Mouse (Mus musculus) liver, embryonic 11.5 days (tissue): ENCODE results near the gene Rex1bd. TPM values are rescaled to one million over a fixed set of nuclear protein-coding genes. Genes with fewer than 3 reads are reported as not detected.
A peak's percentile ranks its signal among the peaks of the same experiment; 100 is the strongest.

ENCODE experiments used
- ATAC-seq: fragments of 200-750 bp; cut with Nextera tagmentation; replicated peaks from 2 replicates; pipeline ENCODE4 v1.8.0; 2017; ENCODE audit warnings: moderate number of reproducible peaks, mild to moderate bottlenecking, moderate TSS enrichment, moderate library complexity; ENCODE audit not compliant: low FRiP score
- DNase-seq: peaks from one replicate; pipeline ENCODE4 v3.0.0-alpha.2; 2017; ENCODE audit warnings: low spot score
- H3K27ac ChIP-seq: fragments of 300-500 bp; sonication (generic); 2 replicates; pipeline ENCODE4 v1.5.1; 2014; ENCODE audit warnings: mild to moderate bottlenecking, low read depth, low read length, control low read depth
- H3K27me3 ChIP-seq: fragments of 300-500 bp; sonication (generic); replicated peaks from 2 replicates; pipeline ENCODE4 v1.6.1; 2014; ENCODE audit warnings: low read length, mixed read lengths; ENCODE audit not compliant: control insufficient read depth, insufficient read depth
- H3K36me3 ChIP-seq: fragments of 300-500 bp; sonication (generic); 2 replicates; pipeline ENCODE4 v1.6.1; 2014; ENCODE audit warnings: mild to moderate bottlenecking, low read length, moderate library complexity, mixed read lengths; ENCODE audit not compliant: control insufficient read depth, insufficient read depth
- H3K4me1 ChIP-seq: fragments of 300-500 bp; sonication (generic); replicated peaks from 2 replicates; pipeline ENCODE4 v1.6.1; 2014; ENCODE audit warnings: low read length, mixed read lengths; ENCODE audit not compliant: control insufficient read depth, insufficient read depth
- H3K4me2 ChIP-seq: fragments of 300-500 bp; sonication (generic); 2 replicates; pipeline ENCODE4 v1.6.1; 2014; ENCODE audit warnings: mild to moderate bottlenecking, control low read depth, moderate library complexity
- H3K4me3 ChIP-seq: fragments of 300-500 bp; sonication (generic); 2 replicates; pipeline ENCODE4 v1.5.1; 2014; ENCODE audit warnings: low read depth, low read length, control low read depth
- H3K9ac ChIP-seq: fragments of 300-500 bp; sonication (generic); 2 replicates; pipeline ENCODE4 v1.6.1; 2014; ENCODE audit warnings: low read depth, low read length, control low read depth
- H3K9me3 ChIP-seq: fragments of 300-500 bp; sonication (generic); 2 replicates; pipeline ENCODE4 v1.6.1; 2016; ENCODE audit warnings: low read length, inconsistent platforms, mixed read lengths; ENCODE audit not compliant: control insufficient read depth
- WGBS: fragments of 180-500 bp; shearing (Covaris S2); extraction: QIAGEN DNeasy Blood & Tissue Kit; methylation state at CpG from one replicate; pipeline ENCODE4 v1.1.7; 2014; 5-methylcytosine and 5-hydroxymethylcytosine counted together
- polyA plus RNA-seq: library from polyadenylated mRNA; unstranded; fragments of >200 nt; fragmentation: Nextera tagmentation; extraction: Ambion mirVana; gene quantifications from 2 replicates; pipeline ENCODE4 v1.2.1, GENCODE M21; 2014

Gene Rex1bd
- polyA plus RNA-seq, 1 experiment from 2014 or later, result 120 TPM

- no peak overlapping the region for H3K4me3 ChIP-seq
- 90% methylated on average over 3 of the region's 3 CpGs for WGBS
- H3K9me3 ChIP-seq, result no peaks in the 10 kb centered on the region
- DNase-seq (no peak), ATAC-seq (no peak)
- H3K4me1 ChIP-seq, result peaks cover 6% of the 10 kb centered on the region
- no peak overlapping the region for H3K9ac ChIP-seq
- H3K36me3 ChIP-seq, result peaks cover 60% of the 10 kb centered on the region
- H3K4me2 ChIP-seq, result no peak overlapping the region
- no peaks in the 10 kb centered on the region for H3K27me3 ChIP-seq
- H3K27ac ChIP-seq, result no peak overlapping the region
These were observed 28.7 kb upstream of the Rex1bd start for GRCm38 (mm10) chr8:70535221-70535620.

GRCm38 (mm10) chr8:70534281-70534680, 27.7 kb upstream of the Rex1bd start:
- no peaks in the 10 kb centered on the region for H3K9me3 ChIP-seq
- 94% methylated on average over 12 of the region's 12 CpGs for WGBS
- peaks cover 62% of the 10 kb centered on the region for H3K36me3 ChIP-seq
- no peak overlapping the region for H3K27ac ChIP-seq
- no peak overlapping the region for H3K9ac ChIP-seq
- H3K4me2 ChIP-seq, result no peak overlapping the region
- H3K4me1 ChIP-seq, result peaks cover 12% of the 10 kb centered on the region
- DNase-seq (no peak), ATAC-seq (no peak)
- H3K4me3 ChIP-seq, result no peak overlapping the region
- no peaks in the 10 kb centered on the region for H3K27me3 ChIP-seq

GRCm38 (mm10) chr8:70530314-70530713, 23.8 kb upstream of the Rex1bd start:
- no peaks in the 10 kb centered on the region for H3K9me3 ChIP-seq
- WGBS, result 84% methylated on average over 2 of the region's 2 CpGs
- no peak overlapping the region for H3K9ac ChIP-seq
- H3K27ac ChIP-seq, result no peak overlapping the region
- H3K4me1 ChIP-seq, result peaks cover 26% of the 10 kb centered on the region
- H3K27me3 ChIP-seq, result no peaks in the 10 kb centered on the region
- H3K4me3 ChIP-seq, result peak overlapping the region; percentile 96; the same call in 1 of the 2 replicates
- ATAC-seq, result no peak
- no peak for DNase-seq
- peaks cover 48% of the 10 kb centered on the region for H3K36me3 ChIP-seq
- H3K4me2 ChIP-seq, result peak overlapping the region; percentile 93; the same call in 1 of the 2 replicates

GRCm38 (mm10) chr8:70529741-70530161, 23.2 kb upstream of the Rex1bd start:
- Histone ChIP-seq H3K9me3 (no peaks in the 10 kb centered on the region), H3K27ac (peak overlapping the region; percentile 60; the same call in 1 of the 2 replicates), H3K4me3 (peak overlapping the region; percentile 96), H3K4me1 (peaks cover 26% of the 10 kb centered on the region), H3K4me2 (peak overlapping the region; percentile 93), H3K36me3 (peaks cover 42% of the 10 kb centered on the region), H3K27me3 (no peaks in the 10 kb centered on the region), H3K9ac (peak overlapping the region; percentile 97; the same call in 1 of the 2 replicates)
- 77% methylated on average over 3 of the region's 3 CpGs for WGBS
- DNase-seq, result no peak
- ATAC-seq, result no peak

GRCm38 (mm10) chr8:70529299-70529698, 22.7 kb upstream of the Rex1bd start:
- H3K9ac ChIP-seq, result peak overlapping the region; percentile 97
- peak overlapping the region; percentile 93 for H3K4me2 ChIP-seq
- DNase-seq (no peak), ATAC-seq (no peak)
- peak overlapping the region; percentile 96 for H3K4me3 ChIP-seq
- H3K9me3 ChIP-seq, result no peaks in the 10 kb centered on the region
- H3K36me3 ChIP-seq, result peaks cover 38% of the 10 kb centered on the region
- H3K27me3 ChIP-seq, result no peaks in the 10 kb centered on the region
- 42% methylated on average over 5 of the region's 5 CpGs for WGBS
- H3K4me1 ChIP-seq, result peaks cover 26% of the 10 kb centered on the region
- H3K27ac ChIP-seq, result peak overlapping the region; percentile 60; the same call in 1 of the 2 replicates

GRCm38 (mm10) chr8:70528182-70528797, 21.7 kb upstream of the Rex1bd start:
- WGBS, result 18% methylated on average over 13 of the region's 13 CpGs
- DNase-seq, result no peak
- peaks cover 26% of the 10 kb centered on the region for H3K4me1 ChIP-seq

GRCm38 (mm10) chr8:70527512-70528181, 21.1 kb upstream of the Rex1bd start, which contains the start of the genes Fkbp8 and Kxd1:
TSS of gene Fkbp8 (plus strand) at chr8:70527724.
TSS of gene Kxd1 (minus strand) at chr8:70527956.
- peak; percentile 98 for DNase-seq
- Histone ChIP-seq H3K27me3 (no peaks in the 10 kb centered on the region), H3K36me3 (peaks cover 24% of the 10 kb centered on the region), H3K4me3 (peak within 1 kb of the TSS; percentile 96), H3K4me1 (peaks cover 26% of the 10 kb centered on the region), H3K4me2 (peak within 1 kb of the TSS; percentile 93), H3K9ac (peak within 1 kb of the TSS; percentile 97), H3K9me3 (no peaks in the 10 kb centered on the region), H3K27ac (peak within 1 kb of the TSS; percentile 90)
- ATAC-seq, result peak; percentile 84
- under 1% methylated on average over 61 of the region's 61 CpGs for WGBS

More at GRCm38 (mm10) chr8:70528182-70528797, 21.7 kb upstream of the Rex1bd start:
- Histone ChIP-seq H3K9me3 (no peaks in the 10 kb centered on the region), H3K9ac (peak overlapping the region; percentile 97), H3K4me2 (peak overlapping the region; percentile 93), H3K36me3 (peaks cover 29% of the 10 kb centered on the region), H3K27ac (peak overlapping the region; percentile 90), H3K27me3 (no peaks in the 10 kb centered on the region), H3K4me3 (peak overlapping the region; percentile 96)
- ATAC-seq, result no peak

GRCm38 (mm10) chr8:70527111-70527511, 20.6 kb upstream of the Rex1bd start:
- H3K4me3 ChIP-seq, result peak overlapping the region; percentile 96
- no peaks in the 10 kb centered on the region for H3K9me3 ChIP-seq
- peak overlapping the region; percentile 93 for H3K4me2 ChIP-seq
- 5% methylated on average over 8 of the region's 8 CpGs for WGBS
- peak overlapping the region; percentile 90 for H3K27ac ChIP-seq
- peaks cover 30% of the 10 kb centered on the region for H3K4me1 ChIP-seq
- H3K27me3 ChIP-seq, result no peaks in the 10 kb centered on the region
- peaks cover 19% of the 10 kb centered on the region for H3K36me3 ChIP-seq
- peak overlapping the region; percentile 97 for H3K9ac ChIP-seq
- no peak for DNase-seq
- ATAC-seq, result no peak
